Mouse (Mus musculus) liver, postnatal 0 days (tissue): ENCODE data around the gene Zdhhc23.

Source experiments
- CTCF ChIP-seq: sonication (generic); IDR thresholded peaks from 2 replicates; pipeline ENCODE4 v1.5.1; 2016; ENCODE audit warnings: antibody characterized with exemption, low read depth
- EP300 ChIP-seq: IDR thresholded peaks from 2 replicates; pipeline ENCODE4 v1.6.1; 2016; ENCODE audit warnings: antibody characterized with exemption, low read depth, mild to moderate bottlenecking

GRCm38 (mm10) chr16:43925846-43926245 is 53.7 kb downstream of the Zdhhc23 start:
- TF ChIP-seq CTCF (no peak), EP300 (no peak)
